Mouse (Mus musculus): ENCODE data around the gene Fndc3b.

The Fndc3b gene

DNA sequence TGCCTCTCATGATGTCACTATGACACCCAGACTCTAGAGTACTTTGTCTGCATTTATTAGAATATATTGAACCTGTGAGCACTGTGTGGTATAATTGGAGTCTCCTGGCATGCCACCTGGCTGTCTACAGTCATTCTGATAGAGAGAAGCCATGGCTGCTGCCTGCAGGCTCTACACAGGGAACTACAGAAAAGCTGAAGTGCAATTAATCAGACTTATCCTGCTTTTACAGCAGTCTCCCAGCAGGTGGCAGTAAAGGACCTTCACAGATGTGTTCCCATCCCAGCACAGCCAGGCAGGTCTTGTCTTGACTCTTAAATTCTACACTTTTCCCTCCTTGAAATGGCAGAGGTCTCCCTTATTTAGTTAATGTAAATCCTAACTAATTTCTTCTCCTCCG lies 250.1 kb downstream of the Fndc3b start:
- DNase-seq: peak; percentile 74 to 83

DNA sequence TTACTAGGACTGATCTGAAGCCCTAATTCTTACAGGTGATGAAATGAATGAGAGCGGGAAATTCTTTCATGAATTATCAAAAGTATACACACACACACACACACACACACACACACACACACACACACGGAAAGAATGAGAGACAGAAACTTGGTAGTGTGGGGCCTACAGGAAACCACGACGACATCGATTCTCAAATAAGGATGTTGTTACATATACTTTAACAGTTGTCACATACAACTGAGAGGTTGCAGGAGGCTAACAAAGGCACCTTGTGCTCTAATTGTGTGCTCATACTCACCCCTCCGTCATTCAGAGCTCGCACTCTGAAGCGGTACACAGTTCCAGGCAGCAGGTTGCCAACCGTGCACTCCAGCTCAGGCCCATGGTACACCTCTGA lies 252.7 kb downstream of the Fndc3b start:
- no peak for DNase-seq

DNA sequence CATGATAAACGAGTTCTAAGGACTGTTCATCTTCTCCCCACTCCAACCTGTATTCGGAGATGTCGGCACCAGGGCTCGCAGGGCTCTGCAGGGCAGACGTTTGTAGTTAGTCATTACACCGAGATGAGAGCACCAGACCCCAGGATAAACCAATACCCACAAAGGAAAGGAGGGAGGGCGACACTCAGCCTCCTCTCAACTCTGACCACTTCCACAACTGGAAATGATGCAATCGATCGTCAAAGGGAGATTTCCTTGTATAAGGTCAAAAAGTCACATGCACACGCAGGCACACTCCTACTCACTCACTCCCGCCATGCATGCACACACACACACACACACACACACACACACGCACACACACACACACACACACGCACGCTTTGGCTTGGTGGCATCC lies 254.6 kb downstream of the Fndc3b start:
- no peak for DNase-seq

DNA sequence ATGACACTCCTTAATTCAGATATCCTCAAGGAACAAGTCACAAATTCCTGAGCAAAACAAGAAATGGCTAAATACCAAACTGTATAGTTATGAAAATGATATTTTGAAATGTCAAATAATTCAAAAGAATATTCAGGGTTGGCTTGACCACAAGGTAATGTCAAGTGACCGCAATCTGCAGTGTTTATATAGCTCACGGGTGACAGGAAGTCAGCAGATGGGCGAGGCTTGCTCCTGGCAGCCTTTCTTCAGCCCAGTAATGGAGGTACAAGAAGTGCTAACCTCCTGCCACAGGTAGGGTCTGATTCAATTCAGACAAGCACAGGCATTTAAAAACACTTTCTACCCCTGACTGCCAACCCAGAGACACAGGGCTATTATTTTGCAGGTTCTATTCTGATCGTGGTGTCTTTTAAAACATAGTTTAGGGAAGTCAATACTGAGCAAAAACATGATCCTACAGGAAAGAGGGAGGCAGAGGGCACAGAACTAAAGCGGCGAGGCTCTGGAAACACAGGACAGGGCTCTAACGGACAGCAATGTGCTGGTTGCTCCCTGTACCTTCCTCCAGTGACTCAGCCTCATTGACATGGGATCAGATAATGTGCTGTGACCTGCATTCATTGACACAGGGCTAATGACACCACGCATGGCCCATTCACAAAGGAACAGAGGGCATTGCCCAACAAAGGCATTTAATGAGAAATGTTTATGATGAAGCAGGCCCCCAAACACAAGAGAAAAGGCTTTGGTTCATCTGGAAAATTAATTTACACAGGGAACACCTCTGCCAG lies 256.5 kb downstream of the Fndc3b start:
- no peak for DNase-seq

DNA sequence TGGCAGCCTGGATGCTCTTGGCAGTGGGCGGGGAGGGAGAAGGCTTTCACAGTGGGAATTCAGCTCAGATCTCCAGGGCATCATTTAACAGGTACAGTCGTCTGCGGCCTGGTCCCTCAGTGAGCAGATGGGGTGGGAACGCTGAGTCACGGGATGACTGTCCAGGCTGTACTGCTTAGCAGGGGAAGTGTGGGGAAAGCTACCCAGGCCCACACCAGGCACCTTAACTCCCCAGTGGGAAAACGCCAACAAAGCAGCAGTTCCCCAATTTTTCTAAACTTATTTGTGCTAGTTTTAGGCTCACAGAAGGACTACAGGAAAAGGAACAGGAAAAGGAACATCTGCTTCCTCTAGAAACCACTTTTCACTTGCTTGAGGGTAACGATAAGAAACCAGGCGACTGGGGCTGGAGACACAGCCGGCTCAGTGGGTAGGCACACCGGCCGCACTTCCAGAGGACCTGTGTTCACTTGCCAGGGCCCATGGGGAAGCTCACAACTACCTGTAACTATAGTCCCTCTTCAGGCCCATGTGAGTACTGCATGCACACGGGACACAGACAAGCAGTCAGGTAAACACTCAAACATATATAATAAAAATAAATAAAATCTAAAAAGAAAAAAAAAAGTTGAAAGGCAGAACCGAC lies 257.5 kb downstream of the Fndc3b start:
- peak in 1 of 2 experiments; percentile 50 for DNase-seq

DNA sequence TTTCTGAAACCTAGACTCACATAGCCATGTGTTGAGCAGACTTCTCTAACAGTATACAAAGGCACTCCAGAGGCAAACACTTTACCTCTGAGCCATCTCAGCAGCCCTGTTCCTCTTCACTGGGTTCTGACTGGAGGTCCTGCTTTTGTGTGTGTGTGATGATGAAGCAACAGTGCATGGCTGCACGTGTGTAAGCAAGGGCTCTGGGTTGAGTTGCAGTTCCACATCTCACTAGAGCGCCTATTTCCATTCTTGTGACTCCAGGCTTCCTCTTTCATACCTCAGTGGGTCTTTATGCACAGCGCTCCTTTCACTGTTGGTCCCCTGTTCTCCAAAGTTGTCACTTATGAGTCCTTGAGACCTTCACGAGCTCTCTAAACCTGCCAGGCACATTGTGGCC lies 261.7 kb downstream of the Fndc3b start:
- DNase-seq: no peak

DNA sequence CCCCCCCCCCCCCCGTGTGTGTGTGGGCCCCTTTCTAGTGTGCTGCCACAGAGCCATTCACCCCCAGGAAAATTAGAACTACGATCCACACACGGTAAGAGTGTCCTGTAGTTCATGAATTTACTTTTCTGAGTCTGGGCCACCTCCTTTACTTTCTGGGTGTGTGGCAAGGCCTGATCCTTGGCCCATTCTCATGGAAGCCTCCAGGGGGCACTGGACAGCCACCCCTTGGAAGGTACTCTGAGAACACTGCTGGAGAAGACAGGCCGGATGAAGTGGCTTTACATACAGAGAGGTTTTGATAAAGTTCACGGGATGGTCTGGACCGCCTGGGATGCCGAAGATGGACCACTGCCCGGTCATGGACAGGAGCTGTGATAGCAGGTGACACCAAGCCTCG lies 262.7 kb downstream of the Fndc3b start:
- peak in 1 of 2 experiments; percentile 43 for DNase-seq

DNA sequence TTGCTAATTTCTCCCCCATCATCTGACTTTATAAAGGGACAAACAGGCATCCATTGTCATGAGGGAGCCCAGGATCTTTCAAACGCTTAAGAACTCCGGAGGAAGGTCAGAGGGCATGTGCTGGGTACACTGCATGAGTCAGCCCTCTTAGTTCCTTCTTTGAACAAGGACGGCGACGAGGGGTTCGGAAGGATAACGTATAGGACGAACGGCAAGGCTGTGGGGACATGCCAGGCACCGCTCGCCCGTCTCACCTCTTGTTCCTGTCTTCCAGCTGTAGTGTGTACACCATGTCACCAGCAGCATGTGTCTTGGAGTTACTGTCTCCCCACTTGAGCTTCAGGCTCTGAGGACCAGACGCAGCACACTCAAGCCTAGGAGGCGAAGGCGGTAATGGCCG lies 271.4 kb downstream of the Fndc3b start:
- no peak for DNase-seq

DNA sequence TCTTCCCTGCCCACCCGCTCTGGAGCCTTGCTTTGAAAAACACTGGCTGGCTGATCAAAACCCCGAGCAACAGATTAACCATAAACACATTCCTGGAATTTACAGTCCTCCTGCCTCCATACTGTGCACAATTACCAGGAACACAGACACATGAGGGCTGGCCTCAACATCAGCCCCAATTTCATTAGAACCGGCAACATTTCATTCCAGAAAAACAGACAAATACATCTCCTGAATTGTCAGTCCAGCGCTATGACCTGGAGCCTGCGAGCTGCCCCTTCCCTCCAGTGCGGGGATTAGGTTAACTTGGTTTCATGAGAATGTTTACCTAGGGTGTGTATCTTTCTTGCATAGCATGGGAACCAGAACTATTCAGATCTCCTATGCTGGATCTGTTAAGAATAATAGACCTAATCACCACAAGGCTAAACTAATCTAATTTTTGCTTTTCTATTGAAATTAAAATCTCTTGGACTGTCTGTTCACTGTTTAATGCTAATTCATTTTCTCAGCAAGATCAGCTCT lies 275.9 kb downstream of the Fndc3b start:
- DNase-seq: no peak

DNA sequence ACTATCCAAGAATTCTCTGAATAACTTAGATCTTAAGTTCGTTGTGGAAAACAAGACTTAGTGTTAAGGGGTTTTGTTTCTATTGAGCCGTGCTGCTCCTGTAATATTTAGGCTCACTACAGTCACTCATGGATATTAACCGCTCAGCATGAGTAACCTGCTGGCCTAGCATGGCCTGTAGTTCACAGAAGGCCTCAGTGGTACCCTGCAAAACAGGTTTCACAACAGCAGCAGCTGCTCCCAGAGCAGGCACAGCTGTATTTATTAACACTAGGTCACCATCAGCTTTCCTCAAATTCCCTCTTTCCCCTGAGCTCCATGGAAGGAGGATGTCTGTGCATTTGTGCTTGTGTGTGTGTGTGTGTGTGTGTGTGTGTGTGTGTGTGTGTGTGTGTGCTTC lies 278.1 kb downstream of the Fndc3b start:
- peak; percentile 28 to 32 for DNase-seq

DNA sequence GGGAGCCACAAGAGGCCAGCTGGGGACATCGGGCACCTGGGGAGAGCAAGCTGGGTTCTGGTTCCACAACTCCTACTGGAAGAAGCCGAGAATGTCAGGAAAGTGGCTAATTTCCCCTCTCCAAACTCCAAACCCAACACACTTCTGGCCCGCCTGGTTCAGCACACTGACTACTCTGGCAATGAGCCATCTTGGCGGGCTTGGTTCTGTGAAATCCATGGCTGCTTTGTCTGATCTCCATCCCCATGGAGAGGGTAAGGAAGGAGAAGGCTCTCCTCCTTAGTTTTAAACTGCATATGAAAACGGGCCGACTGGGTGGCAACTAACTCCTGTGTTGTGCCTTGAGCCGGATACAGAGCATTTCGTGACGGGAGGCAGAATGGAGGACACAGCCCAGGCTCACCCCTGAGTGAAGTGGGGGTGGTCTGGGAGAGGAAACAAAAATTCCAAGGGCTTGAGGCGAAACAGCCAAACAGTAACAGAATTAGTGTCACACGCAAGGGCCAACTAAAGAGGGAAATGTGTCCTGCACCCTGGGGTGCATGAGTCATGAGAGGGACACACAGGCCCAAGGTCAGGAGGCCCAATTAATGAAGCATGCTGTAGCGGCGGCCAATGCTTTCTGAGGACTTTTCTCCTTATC lies 280.4 kb downstream of the Fndc3b start:
- DNase-seq: peak; percentile 57 to 64

DNA sequence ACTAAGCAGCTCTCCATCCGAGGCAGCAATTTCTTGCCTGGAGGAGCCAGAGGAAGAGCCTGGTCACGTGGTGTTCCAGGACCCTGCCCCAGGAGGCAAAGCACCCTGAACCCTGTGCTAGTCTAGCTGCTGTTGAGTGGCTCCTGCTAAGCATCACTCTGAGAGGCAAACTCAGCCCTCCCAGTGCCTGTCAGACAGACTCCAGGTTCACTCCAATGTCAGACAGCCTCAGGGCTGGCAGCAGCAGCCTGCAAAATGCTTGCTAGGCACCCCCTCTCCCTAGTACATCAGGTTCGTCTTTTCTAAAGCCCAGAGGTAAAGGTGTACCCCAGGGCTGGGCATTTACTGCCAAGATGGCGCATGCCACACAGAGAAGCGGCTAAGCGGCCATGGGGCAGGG lies 283.7 kb downstream of the Fndc3b start:
- no peak for DNase-seq

DNA sequence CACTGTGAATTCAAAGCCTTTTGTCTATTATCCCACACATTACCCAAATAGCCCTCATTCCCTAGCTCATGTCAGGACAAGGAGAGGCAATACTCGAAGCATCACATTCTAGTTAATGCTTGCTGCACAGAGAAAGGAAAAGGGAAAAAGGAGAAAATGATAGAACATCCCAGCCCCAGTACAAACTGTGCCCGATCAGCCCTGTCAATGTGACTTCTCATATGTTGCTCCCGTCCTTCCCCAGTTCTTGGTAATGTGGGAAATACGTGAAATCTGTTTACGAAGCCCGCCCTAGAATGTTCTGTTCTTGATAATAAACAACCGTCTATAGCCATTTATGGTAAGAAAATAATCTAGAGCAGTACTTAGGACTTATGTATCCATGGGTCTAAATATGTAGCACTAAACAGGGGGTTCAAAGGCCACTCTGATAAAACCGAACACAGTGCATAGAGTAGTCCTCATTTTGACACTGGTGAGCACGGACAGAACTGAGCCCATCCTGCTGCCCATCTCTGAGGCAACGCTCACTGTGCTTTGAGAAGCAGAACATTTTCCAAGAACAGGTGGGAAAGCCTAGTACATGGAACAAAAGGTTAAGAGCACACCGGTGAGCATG lies 286.9 kb downstream of the Fndc3b start:
- DNase-seq: no peak

DNA sequence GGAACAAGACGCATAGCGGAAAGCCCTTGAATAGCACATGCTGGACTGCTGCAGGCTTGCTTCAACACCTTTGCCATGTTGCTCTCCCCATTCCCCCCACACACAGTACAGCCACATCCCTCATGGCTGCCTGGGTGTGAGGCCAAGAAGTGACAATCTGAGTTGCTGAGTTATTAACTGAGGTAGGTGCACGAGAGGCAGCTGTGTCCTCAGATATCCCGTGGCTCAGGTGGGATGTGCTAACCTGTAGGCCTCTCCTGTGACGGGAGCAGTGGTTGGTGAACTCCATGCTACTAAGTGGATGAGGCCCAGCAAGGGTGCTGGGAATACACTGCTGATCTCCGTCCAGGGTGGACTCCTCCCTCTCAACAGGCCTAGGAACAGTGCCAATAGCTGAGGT lies 288.6 kb downstream of the Fndc3b start:
- DNase-seq: no peak

DNA sequence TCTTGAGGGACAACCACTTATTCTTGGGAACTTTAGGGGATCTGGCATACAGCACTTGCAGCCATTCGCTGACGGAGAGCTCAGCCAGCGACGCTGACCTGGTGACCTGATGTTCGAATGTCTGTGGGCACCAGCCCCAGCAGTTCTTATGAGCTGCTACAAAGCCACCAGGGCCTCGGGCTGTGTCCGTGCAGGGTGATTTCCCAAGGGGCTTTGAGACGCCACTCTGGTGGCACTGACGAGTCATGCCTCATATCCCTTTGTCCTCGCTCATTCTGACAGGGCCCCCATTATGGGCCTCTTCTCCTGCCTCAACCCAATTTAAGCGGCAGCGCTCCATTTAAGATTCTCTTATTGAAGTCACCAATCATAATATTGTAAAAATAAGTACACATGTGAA lies 289.1 kb downstream of the Fndc3b start:
- no peak for DNase-seq

DNA sequence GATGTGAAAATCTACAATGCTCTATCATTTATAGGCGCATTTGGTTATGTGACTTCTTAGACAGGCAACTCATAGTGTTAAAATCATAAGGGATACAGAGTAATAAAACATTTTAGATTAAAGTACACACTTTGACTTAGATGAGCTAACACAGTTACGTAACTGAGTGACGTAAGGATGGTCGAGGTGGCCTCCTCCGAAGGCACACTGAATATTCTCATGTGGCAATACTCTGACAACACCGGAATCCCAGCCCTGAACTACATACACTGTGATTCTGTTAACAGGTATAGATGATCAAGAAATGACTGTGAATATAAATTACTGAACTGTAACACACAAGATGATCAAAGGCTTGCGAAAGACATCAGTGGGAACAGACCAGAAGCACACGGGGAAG lies 292.5 kb downstream of the Fndc3b start:
- DNase-seq: no peak

DNA sequence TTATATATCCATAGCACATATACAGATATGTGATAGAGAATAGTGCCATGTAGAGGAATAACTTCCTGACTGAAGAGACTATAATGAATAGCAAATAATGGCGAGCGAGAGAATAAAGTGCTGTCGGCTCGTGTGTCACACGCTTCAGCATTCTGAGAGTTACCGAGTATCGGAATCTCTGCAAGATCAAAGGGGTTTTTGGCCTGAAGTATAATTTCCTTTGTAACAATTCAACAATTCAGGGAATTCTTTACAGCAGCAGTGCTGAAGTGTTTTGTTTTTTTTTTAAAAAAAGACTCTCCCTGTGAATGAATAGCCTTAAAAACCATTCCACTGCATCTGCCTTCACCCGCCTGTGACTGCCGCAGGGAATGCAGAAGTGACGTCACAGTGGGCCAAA lies 294.3 kb downstream of the Fndc3b start:
- no peak for DNase-seq

DNA sequence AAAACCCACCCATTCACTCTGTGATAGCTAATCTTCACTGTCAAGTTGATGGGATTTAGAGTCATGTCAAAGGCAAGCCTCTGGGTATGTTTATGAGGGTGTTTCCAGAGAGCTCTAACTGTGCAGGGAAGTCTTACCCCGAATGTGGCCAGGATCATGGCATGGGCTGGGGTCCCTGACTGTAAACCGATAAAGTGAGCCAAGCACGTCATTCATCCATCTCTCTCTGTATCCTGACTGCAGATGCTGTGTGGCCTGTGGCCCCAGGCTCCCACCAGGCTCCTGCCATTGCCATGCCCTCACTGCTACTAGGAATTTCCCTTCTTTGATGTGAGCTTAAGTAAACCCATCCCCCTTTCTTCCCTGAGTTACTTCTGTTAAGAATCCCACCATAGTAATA lies 297.5 kb downstream of the Fndc3b start:
- DNase-seq: no peak

DNA sequence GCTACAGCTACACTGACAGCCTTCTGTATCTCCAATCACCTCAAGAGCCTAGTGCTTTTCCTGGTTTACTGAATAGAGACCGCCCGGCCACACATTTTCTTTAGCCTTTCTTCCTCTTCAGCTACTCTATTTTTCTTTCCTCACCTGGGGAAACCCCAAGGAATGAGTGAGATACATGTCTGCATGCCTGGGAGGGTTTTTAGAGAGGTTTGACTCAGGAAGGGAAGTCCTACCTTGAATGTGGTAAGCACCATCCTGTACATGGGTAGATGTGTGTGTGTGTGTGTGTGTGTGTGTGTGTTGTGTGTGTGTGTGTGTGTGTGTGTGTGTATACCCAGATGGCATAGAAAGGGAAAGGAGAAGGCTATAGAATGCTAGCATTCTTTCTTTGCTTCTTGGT lies 299.8 kb downstream of the Fndc3b start:
- DNase-seq: no peak

DNA sequence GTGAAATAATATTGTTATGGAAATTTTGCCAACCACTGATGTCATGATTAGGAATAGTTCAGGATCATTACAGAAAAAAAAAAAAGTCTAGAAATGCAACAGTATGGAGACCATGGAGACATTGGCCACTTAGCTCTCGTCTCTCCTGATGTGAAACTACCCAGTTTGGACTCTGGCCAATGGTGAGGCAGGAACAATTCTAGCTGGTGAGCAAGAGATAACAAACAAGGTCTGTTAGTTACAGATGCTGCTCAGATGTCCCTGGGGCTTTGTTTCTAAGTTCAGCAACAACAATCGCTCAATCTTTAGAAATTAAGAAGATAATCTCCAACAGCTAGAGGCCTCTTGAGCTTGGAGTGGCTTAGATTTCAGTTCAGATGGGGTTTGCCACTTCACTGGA lies 302.5 kb downstream of the Fndc3b start:
- DNase-seq: no peak

DNA sequence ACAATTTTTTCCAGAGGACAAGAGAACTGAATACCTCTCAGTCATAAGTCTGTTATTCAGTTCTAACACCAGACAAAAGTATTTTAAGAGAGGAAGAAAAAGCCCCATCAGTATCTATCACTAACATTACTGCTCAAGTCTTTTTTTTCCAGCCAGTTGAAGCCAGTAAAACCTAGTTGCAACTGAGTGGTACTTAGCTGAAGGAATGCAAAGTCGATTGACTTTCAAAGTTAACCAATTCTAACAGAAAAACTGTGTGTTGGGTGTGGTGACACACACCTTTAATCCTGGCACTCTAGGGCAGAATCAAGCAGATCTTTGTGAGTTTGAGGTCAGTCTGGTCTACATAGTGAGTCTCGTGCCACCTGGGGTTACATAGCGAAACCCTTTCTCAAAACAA lies 304.7 kb downstream of the Fndc3b start:
- no peak for DNase-seq

DNA sequence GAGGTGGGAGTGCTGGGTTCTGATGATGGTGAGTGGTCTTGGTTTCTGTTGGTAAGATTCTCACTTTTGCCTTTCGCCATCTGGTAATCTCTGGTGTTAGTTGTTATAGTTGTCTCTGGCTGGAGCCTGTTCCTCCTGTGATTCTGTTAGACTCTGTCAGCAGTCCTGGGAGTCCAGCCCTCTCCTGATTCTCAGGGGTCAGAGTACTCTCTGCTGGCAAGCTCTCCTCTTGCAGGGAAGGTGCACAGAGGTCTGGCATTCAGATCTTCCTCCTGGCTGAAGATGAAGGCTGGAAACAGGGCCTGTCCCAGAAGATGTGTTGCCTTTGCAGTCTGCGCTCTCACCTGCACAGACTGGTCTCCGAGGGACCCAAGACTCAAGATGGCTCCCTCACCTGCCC lies 310.1 kb downstream of the Fndc3b start:
- DNase-seq: peak; percentile 46 to 55

DNA sequence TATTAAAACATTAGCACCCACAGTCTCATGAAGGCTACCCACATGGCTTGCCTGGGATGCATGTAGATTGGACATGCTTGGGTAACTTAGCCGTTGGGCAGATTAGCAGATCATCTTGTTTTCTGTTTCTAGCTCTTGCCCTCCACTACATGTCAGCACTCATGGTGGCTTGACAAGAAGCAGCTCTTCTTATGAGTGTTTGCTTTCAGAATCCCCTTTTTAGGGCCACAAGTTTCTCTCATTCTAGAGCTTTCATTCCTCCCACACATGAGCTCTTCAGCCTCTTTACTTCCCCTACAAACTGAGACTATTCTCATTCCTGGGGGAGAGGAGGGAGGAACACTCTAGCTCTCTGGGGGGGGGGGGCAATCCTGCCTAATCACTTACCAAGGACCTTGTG lies 321.2 kb downstream of the Fndc3b start:
- DNase-seq: no peak

DNA sequence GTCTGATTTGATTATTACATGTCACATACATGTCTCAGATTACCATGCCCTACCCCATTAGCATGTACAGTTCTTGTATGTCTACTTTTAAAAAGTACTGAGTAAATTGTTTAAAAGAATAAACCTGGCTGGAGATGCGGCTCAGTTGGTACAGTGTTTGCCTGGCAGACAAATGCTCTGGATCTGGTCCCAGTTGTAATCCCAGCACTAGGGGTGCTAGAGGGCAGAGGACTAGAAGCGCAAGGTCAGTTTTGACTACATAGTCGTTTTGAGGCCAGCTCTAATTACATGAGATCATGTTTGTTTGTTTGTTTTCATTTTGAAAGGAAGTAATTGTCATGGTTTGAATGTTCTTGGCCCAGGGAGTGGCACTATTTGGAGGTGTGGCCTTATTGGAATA lies 326.3 kb downstream of the Fndc3b start:
- peak; percentile 3 to 39 for DNase-seq

Data from kidney, postnatal 36 days (tissue).